Mouse (Mus musculus): Measurements from ENCODE around the gene Rassf1.
A peak's percentile ranks its signal among the peaks of the same experiment; 100 is the strongest.

Gene Rassf1

DNA sequence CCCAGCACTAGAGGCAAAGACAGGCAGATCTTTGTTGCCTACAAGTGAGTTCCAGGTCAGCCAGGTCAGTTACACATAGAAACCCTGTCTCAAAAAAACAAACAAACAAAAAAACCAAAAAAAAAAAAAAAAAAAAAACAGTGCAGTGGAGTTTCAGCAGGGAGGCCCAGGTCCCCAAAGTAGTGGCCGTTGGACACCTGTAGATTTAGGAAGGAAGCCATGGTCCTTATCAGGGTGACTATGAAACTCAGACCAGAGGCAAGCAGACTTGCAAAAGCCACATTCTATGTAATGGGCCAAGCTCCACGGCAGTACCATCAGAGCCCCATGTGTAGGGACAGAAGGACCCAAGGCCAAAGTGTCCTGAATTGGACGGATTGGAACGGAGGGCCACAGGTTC is 30.2 kb downstream of the Rassf1 start:
- no peak for DNase-seq

DNA sequence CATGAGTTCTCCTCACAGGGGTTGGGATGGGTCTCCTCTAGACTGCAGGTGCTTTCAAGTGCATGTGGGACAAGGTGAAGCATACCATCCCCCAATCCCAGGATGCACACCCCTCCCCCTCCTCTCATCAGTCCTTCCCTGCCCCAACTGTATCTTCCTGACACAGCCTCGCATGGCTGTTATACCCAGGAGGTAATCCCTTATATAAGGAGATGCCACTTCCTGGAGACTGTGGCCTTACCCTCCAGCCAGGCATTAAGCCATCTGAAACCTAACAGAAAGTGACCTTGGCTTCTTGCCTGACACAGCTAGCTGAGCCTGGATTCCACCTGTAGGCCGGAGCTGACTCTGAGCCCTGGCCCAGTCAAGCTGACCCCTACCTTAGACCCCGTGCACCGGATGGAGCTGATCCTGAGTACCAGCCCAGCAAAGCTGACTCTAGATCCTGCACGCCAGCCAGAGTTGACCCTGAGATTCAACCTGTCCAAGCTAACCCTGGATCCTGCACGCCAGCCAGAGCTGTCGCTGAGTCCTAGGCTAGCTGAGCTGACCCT is 31.2 kb downstream of the Rassf1 start:
- no peak for DNase-seq

DNA sequence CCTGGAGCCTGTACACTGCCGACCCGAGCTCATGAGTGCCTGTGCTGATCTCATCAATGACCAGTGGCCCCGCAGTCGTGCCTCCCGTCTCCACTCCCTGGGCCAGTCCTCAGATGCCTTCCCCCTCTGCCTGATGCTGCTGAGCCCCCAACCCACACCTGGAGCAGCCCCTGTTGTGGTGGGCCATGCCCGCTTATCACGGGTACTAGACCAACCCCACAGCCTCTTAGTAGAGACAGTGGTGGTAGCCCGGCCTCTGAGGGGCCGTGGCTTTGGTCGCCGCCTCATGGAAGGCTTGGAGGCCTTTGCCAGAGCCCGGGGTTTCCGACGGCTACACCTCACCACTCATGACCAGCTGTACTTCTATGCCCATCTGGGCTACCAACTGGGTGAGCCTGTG is 31.8 kb downstream of the Rassf1 start:
- DNase-seq = no peak

DNA sequence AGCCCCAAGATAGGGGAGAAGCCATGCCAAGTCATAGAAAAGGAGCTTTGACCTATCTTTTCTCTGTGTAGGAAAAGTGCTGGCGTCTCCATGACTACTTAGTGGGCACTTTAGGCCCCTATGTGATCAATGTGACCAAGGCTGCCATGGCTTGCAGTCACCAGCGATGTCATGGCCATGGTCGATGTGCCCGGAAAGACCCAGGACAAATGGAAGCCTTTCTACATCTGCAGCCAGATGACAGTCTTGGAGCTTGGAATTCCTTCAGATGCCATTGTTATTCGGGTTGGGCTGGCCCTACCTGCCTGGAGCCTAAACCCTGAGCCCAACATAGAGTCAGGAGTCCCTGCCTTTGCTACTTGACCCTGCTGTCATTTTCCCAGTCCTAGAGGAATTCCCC is 35.1 kb downstream of the Rassf1 start:
- DNase-seq = no peak

DNA sequence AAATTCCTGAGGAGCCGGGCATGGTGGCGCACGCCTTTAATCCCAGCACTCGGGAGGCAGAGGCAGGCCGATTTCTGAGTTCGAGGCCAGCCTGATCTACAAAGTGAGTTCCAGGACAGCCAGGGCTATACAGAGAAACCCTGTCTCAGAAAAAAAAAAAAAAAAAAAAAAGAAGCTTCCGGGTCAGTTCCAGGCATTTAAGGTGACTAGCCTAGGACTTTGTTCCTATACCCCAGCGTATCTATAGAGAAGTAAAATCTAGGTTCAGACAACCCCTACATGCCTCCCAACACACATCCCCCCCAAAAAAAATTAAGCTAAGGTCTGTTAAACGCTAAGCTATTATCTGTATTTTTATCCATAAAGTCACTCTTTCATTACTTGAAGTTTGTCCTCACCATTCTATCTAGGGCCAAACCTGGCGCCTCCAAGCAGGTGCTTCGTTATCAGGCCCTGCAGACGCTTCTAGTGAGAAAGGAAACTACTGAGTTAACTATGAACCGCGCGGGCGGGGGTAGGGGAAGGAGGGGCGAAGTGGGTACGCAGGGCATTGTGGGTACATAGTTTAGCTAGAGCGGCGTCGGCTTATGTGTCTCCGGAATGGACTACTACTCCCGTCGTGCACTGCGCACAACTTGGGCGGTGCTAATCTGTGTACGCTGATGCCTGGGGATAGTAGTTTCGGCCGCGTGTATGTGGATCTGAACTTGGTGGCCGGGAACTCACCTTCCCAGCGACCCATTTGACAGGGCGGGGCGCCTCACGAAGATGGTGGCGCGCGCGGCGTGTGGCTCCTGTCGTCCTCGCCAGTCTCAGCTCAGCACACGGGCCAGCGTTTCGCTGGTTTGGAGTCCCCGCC is 35.8 kb downstream of the Rassf1 start, which contains the start of gene Ifrd2:
Ifrd2 (plus strand) TSS at position 669 of the 859 bp plus-strand sequence.
- peak; percentile 96 to 98 for DNase-seq

DNA sequence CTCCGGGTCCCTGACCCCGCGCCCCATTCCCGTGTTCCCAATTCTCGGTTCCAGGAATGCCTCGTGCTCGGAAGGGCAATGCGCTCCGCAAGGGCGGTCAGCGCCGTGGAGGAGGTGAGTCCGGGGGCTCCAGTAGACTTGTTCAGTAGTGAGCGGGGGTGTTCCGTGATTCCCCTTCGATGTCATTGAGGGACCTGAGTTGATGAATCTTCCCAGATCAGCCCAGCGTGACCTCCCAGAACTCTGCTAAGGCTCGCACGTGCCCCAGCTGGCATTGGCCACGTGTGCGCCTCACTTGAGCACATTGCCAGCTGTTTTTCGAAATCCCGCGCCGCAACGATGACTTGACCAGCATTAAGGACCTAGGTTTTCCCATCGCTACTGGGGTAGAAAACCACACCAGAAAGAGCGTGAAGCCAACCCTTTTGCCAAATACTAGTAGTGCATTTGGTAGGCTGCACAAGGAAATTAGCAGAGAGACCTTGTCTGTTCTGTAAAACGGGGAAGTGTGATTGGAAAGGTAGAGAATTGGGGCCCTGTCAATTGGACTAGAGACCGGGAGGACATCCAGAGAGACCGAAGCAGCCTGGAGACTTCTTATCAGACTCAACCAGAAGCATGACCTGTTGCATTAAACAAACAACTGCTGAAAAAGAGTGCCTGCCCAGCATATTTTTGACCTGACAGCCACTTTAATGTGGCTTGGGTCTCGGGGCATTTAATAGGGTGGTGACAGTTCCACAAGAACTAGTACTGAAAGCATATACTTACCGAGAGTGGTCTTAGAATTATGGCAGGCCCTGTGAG is 36.7 kb downstream of the Rassf1 start:
- DNase-seq = no peak

DNA sequence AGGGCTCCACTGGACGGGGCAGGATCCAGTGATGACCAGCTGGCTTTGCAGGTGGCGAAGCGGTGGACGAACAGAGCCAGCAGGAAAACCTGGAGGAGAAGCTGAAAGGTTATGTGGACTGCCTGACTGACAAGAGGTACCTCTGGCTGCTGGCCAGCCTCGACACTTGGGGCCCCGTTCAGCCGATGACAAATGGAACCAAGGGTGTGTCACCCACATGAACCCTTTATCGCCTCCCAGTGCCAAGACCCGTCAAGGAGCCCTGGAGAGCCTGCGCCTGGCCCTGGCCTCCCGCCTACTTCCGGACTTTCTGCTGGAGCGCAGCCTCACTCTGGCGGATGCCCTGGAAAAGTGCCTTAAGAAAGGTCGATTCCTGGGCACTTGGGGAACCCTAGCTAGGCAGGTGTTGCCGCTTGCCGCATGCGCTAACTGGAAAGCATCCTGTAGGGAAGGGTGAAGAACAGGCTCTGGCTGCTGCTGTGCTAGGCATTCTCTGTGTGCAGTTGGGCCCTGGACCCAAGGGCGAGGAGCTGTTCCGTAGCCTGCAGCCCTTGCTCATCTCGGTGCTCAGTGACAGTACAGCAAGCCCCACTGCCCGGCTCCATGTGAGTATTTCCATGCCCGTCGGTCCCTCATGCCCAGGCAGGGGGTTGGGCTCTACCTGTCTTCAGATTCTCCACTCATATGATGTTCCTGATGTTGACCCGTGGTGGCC is 38.9 kb downstream of the Rassf1 start:
- DNase-seq = no peak

DNA sequence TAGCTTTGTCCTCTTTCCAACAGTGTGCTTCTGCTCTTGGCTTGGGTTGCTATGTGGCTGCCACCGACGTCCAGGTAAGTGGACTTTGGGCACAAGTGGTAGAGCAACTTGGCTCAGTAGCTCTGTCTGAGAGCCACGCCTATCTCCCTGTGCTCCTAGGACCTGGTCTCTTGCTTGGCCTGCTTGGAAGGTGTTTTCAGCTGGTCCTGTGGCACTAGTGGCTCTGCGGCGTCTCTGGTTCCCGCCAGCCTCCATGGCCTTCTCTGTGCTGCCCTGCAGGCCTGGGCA is 39.4 kb downstream of the Rassf1 start:
- DNase-seq = no peak

DNA sequence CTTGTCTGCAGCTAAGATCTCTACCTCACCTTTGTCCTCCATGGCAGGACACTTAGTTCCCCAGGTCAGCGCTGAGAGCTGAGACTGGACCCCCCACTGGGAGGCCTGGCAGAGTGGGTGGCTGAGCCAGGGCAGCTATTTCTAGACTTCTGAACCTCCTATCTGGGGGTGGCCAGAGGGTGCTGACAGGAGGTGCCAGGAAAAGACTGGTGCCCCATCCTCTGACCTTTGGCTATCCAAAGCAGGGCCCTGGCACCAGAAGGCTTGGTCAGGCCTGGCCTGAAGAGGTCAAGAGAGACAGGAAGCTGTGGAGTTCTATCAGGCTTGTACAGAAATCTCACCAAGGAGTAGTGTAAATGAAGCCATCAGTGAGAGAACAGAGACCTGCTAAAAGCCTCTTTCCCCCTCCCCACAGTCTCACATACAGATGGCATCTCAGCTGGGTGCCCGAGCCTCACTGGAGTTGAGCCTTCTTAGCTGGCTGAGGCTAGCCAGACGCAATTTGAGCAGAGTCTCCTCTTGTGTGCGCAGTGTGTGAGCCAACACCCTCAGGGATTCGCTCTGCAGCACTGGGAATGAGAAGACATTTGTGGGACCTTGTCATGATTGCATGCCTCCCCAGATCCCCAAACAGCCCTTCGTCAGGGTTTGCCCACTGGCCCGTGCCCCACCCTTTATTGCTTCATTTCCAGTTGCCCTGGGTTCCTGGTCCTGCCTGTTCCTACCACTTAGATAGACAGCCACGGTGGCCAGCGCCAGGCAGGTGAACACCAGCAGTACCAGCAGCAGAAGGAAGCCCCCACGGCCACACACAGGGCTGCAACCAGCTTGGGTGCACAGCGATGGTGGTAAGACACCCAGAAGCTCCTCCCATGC is 42.0 kb downstream of the Rassf1 start:
- DNase-seq = no peak

DNA sequence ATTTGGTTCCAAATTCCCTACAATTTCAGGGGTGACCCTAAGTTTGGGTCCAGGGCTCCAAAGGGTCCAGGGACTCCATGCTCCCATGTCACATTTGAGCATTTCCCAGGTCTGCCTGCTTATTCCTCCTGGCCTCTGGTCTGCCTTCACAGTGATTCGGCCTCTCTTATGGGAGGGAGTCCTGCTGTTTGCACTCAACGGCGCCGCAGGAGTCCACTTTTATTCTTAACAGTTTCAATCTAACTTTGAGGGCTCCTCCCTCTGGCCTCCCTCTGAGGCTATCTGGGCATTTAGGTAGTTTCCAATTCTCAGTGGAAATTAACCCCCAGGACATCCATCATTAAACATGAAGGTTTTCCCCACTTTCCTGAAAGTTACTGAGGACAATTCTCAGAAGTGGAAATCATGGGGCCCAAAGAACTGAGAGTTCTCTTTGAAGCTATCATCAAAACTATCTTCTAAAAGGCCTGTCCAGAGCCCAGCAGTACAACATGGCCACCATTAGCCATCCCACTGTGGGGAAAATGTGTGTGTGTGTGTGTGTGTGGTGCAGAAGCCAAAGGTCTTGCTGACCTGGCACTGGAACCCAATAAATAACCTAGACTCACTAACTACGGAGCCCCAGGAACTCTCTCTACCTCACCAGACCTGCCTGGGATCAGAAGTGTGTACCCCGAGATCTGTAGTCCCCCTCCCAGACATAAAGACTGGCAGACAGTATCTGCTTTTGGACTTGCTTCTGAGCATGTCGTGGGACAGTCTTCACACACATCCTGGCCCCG is 43.1 kb downstream of the Rassf1 start:
- no peak for DNase-seq

DNA sequence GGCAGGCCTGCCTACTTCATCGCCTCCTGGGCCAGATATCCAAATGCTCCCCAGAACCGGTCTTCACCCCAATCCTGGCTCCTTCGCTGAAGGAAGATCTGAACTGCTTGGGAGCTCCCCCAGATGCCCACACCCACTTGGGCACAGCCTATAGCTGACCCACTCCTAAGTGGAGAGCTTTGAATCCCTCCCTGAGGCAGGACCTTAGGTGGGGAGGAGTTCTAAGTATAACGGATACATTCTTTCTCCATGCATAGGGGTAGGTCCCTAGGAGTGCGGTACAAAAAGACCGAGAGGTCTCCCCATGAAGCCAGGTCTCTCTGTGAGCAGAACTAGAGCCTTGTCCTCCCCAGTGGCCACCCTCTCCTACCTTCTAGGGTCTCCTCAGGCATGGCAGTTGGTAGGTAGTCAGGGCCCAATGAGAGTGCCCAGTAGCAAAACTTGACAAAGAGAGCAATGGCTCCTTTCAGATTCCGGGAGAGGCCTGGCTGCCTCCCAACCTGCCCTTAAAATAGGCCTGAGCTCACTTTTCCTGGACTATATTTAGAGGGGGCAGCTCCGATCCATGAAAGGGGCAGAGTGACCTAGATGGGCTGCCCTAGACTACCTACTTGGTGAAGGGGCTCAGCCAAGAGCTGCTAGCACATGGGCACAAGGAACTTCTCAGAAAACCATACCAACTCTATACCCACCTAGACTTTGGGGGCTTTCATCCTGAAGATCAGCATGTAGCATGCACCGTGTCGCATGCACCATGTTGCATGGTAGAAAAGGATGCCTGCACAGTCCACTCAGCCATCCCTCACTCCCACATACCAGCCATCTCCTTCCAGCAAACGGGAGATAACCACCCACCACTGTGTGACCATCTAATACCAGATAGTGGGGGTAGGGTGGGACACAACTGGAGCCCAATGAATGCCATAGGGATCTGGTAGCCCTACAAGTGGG is 45.5 kb downstream of the Rassf1 start:
- no peak for DNase-seq

DNA sequence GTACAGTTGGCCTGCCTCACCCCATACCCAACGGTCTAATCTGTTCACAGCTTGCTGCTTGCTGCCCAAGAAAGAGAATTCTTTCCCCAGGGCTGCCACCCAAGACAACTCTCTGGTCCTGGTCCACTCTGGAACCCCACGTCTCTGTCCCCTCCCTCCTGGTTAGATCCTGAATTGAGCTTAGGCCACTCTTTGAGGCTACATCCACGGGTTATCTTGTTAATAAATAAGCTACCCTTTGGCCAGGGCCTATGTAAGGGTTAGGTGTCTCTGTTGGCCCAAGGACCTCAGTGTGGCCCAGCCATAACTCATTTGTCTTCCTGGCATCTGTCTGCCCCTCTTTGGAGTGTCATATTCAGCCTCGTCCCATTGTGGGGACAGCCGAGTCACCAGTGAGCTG is 47.0 kb downstream of the Rassf1 start:
- DNase-seq = no peak

DNA sequence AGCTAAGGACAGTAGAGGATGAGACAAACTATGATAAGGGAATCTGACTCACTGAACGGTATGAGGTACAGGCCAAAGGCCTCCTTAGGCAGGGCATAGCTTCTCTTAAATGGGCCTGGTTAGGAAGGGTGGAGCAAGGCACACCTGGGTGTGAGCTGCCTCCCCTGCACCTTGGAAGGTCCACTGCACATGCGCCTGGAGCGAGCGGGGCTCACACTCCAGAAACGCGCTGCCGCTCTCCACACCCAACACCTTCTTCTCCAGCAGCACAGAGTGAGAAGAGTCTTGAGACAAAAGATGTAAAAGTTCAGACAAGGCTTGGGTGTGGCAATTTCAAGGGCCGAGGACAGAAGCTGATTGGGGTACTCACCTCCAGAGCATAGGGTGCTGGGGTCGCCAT is 48.1 kb downstream of the Rassf1 start:
- DNase-seq = no peak

DNA sequence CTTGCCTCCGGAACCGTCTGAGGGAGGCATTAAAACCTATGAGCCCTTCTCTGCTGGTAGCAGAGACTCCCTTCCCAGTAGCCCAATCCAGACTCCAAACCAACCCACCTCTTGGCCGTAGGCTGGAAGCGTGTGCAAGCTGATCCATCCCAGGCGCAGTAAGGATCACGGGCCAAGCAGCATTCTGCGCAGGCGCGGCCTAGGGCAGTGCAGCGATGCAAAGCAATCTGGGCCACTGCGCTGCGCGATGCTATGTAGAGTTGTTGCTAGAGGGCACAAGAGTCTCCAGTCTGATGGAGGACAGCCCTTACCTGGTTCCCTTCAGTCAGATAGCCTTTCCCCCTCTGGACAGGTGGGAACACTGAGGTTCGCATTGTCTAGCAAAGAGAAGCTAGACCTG is 48.5 kb downstream of the Rassf1 start:
- no peak for DNase-seq

DNA sequence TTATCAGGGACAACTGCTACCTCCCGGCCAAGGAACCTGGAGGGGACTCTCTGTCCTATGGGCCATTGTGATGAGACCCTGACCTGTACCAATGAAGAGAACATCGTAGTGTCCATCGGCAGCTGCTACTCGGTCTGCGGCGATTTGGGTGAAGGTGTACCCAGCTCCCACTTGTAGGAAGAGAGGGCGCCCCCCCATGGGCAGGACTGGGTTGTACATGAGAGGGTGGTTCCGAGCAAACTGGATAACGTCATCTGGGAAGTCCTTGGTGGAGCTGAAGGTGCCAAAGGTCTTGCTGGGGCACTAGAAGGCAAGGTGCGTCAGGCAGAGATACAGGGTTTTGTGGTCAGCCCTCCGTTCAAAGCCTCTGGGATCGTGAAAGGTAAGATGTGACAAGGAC is 49.4 kb downstream of the Rassf1 start:
- peak; percentile 27 to 31 for DNase-seq

DNA sequence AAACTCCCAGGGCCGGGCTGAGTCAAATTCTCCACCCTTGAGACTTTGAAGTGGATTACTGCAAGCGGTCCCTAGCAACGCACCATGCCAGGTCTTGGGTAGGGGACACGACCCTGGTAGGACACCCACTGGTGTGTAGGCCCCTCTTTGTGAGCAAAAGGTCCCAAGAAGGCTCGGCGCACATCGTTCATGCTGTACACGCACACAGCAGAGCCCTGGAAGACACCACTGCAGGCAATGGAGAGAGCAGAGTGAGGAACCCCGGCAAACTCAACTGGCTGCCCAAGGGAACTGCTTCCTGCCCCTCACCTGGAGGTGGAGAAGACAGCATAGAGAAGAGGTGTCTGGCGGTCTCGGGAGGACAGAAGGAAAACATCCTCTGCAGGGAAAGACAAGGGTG is 49.9 kb downstream of the Rassf1 start:
- no peak for DNase-seq

DNA sequence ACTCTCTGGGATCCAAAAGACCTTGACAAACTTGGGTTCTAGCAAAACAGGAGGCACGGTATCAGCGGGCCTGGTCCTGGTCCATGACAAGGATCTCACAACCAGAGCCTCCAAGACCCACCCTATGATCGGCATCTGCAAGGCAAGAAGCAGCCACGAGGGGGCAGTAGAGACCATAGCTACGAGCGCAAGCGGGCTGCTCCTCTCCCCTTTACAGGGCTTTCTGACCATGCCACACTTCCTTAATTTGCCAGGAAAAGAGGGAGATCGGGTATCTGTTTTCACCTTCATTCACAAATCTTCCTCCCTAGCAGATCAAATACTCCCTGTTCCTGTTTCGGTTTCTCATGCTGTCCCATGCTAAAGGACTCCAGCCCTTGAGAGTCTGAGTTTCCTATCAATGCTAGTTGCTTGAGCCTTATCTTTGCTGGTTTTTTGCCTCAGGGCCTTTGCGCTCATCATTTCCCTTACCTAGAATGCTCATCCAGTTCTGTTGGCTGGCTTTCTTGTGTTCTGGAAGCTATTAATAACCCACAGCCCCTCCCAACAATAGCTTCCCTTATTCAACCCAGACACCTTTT is 50.8 kb downstream of the Rassf1 start:
- peak; percentile 95 to 96 for DNase-seq

DNA sequence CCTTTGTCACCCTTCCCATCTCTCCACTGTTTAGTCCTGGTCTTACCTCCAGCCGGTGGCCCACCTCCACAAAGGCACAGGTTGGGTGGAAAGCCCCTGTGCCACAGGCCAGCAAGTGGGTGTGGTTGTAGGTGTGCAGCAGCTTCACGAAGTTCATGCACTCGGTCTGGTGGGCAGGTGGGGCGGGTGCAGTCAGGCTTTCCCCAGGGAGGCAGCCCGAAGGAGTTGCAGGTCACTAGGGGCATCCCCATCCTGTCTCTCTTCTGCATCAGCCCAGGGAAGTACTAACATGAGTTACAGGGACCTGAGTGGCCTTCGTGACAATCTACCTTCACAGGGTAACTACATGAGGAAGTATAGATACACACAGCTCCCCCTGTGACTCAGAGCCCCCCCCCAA is 51.9 kb downstream of the Rassf1 start:
- peak; percentile 65 to 74 for DNase-seq

DNA sequence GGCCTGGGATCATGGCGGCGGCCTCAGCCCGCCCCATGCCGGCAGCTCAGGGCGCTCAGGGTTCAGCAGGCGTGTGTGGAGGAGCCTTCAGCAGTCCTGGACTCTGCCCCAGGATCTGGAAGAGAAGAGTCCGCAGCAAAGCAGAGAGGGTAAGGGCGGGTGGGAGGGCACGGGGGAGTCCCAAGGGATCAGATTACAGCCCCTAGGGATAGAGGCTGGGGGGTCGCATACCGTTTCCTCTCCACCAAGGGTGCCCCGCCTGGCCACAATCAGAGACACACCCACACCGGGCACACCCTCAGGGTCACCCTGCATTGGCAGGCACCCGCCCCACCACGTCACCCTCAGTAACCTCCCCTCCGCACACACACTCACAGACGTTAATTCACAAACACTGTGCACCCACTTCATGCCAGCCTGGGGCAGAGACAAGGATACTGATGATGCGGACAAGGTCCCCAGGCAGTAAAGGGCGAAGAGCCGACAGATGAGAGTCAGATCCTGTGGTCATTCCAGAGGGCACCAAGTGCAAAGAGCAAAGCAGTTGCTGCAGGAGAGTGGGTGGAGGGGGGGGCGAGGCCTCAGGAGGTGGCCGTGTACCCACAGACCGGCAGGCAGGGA is 53.8 kb downstream of the Rassf1 start:
- no peak for DNase-seq

All from B cell, adult 2 months (primary cell).